Mouse (Mus musculus): ENCODE measurements around the gene Atxn1. TPM values are rescaled to one million over a fixed set of nuclear protein-coding genes. Genes with fewer than 3 reads are reported as not detected.
A peak's percentile ranks its signal among the peaks of the same experiment; 100 is the strongest.

Atxn1 gene
- total and polyA plus RNA-seq, 3 experiments, result 7.5 to 30.1 (median 27.3) TPM

DNA sequence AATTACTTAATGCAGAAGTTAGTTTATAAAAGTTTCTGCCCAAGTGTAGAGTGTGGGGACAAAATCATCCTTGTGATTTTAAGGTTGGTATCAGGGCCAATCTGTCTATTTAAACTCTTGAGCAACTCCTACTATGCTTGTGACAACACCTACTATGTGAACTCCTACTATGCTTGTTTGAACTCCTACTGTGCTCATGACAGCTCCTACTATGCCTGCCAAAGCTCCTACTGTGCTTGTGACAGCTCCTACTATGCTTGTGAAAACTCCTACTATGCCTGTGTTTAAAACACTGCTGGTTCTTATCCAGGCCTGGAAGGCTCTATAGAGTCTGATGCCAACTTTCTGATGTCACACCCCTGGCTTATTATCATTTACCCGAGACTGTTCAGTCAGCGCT lies 292.2 kb downstream of the Atxn1 start:
- peak in 1 of 2 experiments; percentile 32 for DNase-seq
- intact Hi-C loops (cut with DNase I), result no loop called here
- peaks cover 5% of the 10 kb centered on the region for H3K4me1 ChIP-seq (ENCODE audit: control insufficient read depth, insufficient read depth, low read length)

GRCm38 (mm10) chr13:45669969-45670368 lies 294.8 kb downstream of the Atxn1 start:
- no peaks in the 10 kb centered on the region for H3K27me3 ChIP-seq (ENCODE audit: control insufficient read depth, insufficient read depth, low read length)
- no peaks in the 10 kb centered on the region for H3K79me2 ChIP-seq (replicated peaks; ENCODE audit: control insufficient read depth, insufficient read depth, low read length)
- no peak for DNase-seq
- no peak overlapping the region for H3K27ac ChIP-seq
- 84% methylated on average over 11 of the region's 11 CpGs for WGBS
- intact Hi-C loops (cut with DNase I), result no loop called here
- no peak overlapping the region for H3K9ac ChIP-seq (ENCODE audit: low read depth, low read length)
- no peak overlapping the region for H3K4me3 ChIP-seq
- TF ChIP-seq POLR2A (IDR thresholded peaks at IDR 0.05; ENCODE audit: insufficient read depth, low read depth, low read length) (no peak), CTCF (IDR thresholded peaks at IDR 0.05) (no peak), EP300 (IDR thresholded peaks at IDR 0.05; ENCODE audit: insufficient read depth, low read depth, low read length) (no peak)
- H3K36me3 ChIP-seq (ENCODE audit: control insufficient read depth, insufficient read depth, low read length), result no peaks in the 10 kb centered on the region
- peaks cover 4% of the 10 kb centered on the region for H3K4me1 ChIP-seq (ENCODE audit: control insufficient read depth, insufficient read depth, low read length)

More for the DNA sequence above, 292.2 kb downstream of the Atxn1 start:
- Histone ChIP-seq H3K27ac (no peak overlapping the region; the same call in 1 of the 2 replicates), H3K36me3 (ENCODE audit: control insufficient read depth, insufficient read depth, low read length) (peaks cover 2% of the 10 kb centered on the region; the same call in 1 of the 2 replicates), H3K79me2 (replicated peaks; ENCODE audit: control insufficient read depth, insufficient read depth, low read length) (no peaks in the 10 kb centered on the region), H3K27me3 (ENCODE audit: control insufficient read depth, insufficient read depth, low read length) (no peaks in the 10 kb centered on the region), H3K9ac (ENCODE audit: low read depth, low read length) (no peak overlapping the region), H3K4me3 (no peak overlapping the region)
- TF ChIP-seq EP300 (IDR thresholded peaks at IDR 0.05; ENCODE audit: insufficient read depth, low read depth, low read length) (no peak), POLR2A (IDR thresholded peaks at IDR 0.05; ENCODE audit: insufficient read depth, low read depth, low read length) (no peak), CTCF (IDR thresholded peaks at IDR 0.05) (no peak)
- WGBS, result 32% methylated on average over 2 of the region's 2 CpGs

DNA sequence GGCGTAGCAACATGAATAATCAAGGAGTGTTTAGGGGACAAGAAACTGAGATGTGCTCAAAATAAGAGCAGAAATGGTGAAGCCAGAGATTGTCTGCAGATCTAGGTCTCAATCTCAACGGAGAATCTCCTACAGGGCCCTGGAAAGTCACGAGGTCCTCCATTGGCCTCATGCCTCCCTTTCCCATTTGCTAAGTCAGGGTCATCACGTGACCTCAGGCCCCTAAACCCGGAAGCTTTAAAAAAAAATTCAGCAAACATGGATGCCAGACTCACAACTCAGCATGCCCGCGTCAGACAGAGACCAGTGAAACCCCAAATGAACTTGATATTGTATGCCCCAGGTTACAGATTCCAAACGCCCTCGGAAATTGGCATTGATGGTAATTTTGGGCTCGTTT lies 302.0 kb downstream of the Atxn1 start:
- no peak for DNase-seq
- Histone ChIP-seq H3K79me2 (replicated peaks; ENCODE audit: control insufficient read depth, insufficient read depth, low read length) (no peaks in the 10 kb centered on the region), H3K27ac (no peak overlapping the region), H3K4me3 (no peak overlapping the region), H3K27me3 (ENCODE audit: control insufficient read depth, insufficient read depth, low read length) (no peaks in the 10 kb centered on the region), H3K9ac (ENCODE audit: low read depth, low read length) (no peak overlapping the region), H3K36me3 (ENCODE audit: control insufficient read depth, insufficient read depth, low read length) (no peaks in the 10 kb centered on the region), H3K4me1 (ENCODE audit: control insufficient read depth, insufficient read depth, low read length) (no peaks in the 10 kb centered on the region; the same call in none of the 2 replicates)
- WGBS, result 92% methylated on average over 10 of the region's 10 CpGs
- TF ChIP-seq EP300 (IDR thresholded peaks at IDR 0.05; ENCODE audit: insufficient read depth, low read depth, low read length), result no peak
- TF ChIP-seq POLR2A (IDR thresholded peaks at IDR 0.05; ENCODE audit: insufficient read depth, low read depth, low read length), result no peak
- TF ChIP-seq CTCF (IDR thresholded peaks at IDR 0.05), result no peak
- intact Hi-C loops (cut with DNase I), result no loop called here

- H3K4me1 ChIP-seq (ENCODE audit: control insufficient read depth, insufficient read depth, low read length), result no peaks in the 10 kb centered on the region; the same call in none of the 2 replicates
- no peak for DNase-seq
- H3K9ac ChIP-seq (ENCODE audit: low read depth, low read length), result no peak overlapping the region
- intact Hi-C loops (cut with DNase I), result no loop called here
- H3K79me2 ChIP-seq (replicated peaks; ENCODE audit: control insufficient read depth, insufficient read depth, low read length), result no peaks in the 10 kb centered on the region
- no peak overlapping the region for H3K4me3 ChIP-seq
- WGBS, result 74% methylated on average over 3 of the region's 3 CpGs
- TF ChIP-seq CTCF (IDR thresholded peaks at IDR 0.05) (no peak), EP300 (IDR thresholded peaks at IDR 0.05; ENCODE audit: insufficient read depth, low read depth, low read length) (no peak), POLR2A (IDR thresholded peaks at IDR 0.05; ENCODE audit: insufficient read depth, low read depth, low read length) (no peak)
- no peaks in the 10 kb centered on the region for H3K27me3 ChIP-seq (ENCODE audit: control insufficient read depth, insufficient read depth, low read length)
- no peaks in the 10 kb centered on the region for H3K36me3 ChIP-seq (ENCODE audit: control insufficient read depth, insufficient read depth, low read length)
- H3K27ac ChIP-seq, result no peak overlapping the region
Measured at GRCm38 (mm10) chr13:45662216-45662615, 302.6 kb downstream of the Atxn1 start.

- H3K4me1 ChIP-seq (ENCODE audit: control insufficient read depth, insufficient read depth, low read length), result no peaks in the 10 kb centered on the region; the same call in none of the 2 replicates
- 84% methylated on average over 12 of the region's 12 CpGs for WGBS
- no peaks in the 10 kb centered on the region for H3K27me3 ChIP-seq (ENCODE audit: control insufficient read depth, insufficient read depth, low read length)
- H3K9ac ChIP-seq (ENCODE audit: low read depth, low read length), result no peak overlapping the region
- H3K79me2 ChIP-seq (replicated peaks; ENCODE audit: control insufficient read depth, insufficient read depth, low read length), result no peaks in the 10 kb centered on the region
- no peak overlapping the region for H3K4me3 ChIP-seq
- no peaks in the 10 kb centered on the region for H3K36me3 ChIP-seq (ENCODE audit: control insufficient read depth, insufficient read depth, low read length)
- H3K27ac ChIP-seq, result no peak overlapping the region
- DNase-seq, result no peak
- intact Hi-C loops (cut with DNase I), result no loop called here
- TF ChIP-seq EP300 (IDR thresholded peaks at IDR 0.05; ENCODE audit: insufficient read depth, low read depth, low read length) (no peak), POLR2A (IDR thresholded peaks at IDR 0.05; ENCODE audit: insufficient read depth, low read depth, low read length) (no peak), CTCF (IDR thresholded peaks at IDR 0.05) (no peak)
Measured at GRCm38 (mm10) chr13:45661283-45662185, 303.3 kb downstream of the Atxn1 start.

DNA sequence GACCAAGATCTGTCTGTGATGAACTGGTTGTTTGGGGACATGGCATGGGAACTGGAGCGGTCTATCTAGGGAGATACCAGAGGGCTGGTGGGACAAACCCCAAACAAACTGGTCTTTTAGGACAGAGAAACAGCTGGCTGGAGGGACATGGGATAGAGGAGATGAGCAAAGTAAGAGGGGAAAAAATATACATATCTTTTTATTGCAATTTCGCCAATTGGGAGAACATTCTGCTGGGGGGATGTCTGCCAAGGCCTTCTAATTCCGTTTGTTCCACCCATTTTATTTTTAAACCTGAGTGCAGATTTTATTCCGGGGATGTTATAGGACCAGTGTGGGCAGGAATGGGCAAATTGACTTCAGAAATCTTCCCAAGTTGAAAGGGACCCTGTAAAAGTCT lies 305.0 kb downstream of the Atxn1 start:
- Histone ChIP-seq H3K36me3 (ENCODE audit: control insufficient read depth, insufficient read depth, low read length) (no peaks in the 10 kb centered on the region), H3K79me2 (replicated peaks; ENCODE audit: control insufficient read depth, insufficient read depth, low read length) (no peaks in the 10 kb centered on the region), H3K9ac (ENCODE audit: low read depth, low read length) (no peak overlapping the region), H3K27ac (no peak overlapping the region), H3K27me3 (ENCODE audit: control insufficient read depth, insufficient read depth, low read length) (no peaks in the 10 kb centered on the region), H3K4me1 (ENCODE audit: control insufficient read depth, insufficient read depth, low read length) (no peaks in the 10 kb centered on the region; the same call in none of the 2 replicates), H3K4me3 (no peak overlapping the region)
- DNase-seq, result no peak
- WGBS, result 68% methylated on average over 4 of the region's 4 CpGs
- intact Hi-C loops (cut with DNase I), result no loop called here
- no peak for TF ChIP-seq EP300 (IDR thresholded peaks at IDR 0.05; ENCODE audit: insufficient read depth, low read depth, low read length)
- TF ChIP-seq POLR2A (IDR thresholded peaks at IDR 0.05; ENCODE audit: insufficient read depth, low read depth, low read length), result no peak
- no peak for TF ChIP-seq CTCF (IDR thresholded peaks at IDR 0.05)

Data from heart, adult 2 months (tissue).